Mouse (Mus musculus): ENCODE data around the gene Eme1. TPM values are rescaled to one million over a fixed set of nuclear protein-coding genes. Genes with fewer than 3 reads are reported as not detected.
A peak's percentile ranks its signal among the peaks of the same experiment; 100 is the strongest.

Gene Eme1
- total and polyA plus RNA-seq, 3 experiments, result 36.8 to 45.9 (median 40.8) TPM

DNA sequence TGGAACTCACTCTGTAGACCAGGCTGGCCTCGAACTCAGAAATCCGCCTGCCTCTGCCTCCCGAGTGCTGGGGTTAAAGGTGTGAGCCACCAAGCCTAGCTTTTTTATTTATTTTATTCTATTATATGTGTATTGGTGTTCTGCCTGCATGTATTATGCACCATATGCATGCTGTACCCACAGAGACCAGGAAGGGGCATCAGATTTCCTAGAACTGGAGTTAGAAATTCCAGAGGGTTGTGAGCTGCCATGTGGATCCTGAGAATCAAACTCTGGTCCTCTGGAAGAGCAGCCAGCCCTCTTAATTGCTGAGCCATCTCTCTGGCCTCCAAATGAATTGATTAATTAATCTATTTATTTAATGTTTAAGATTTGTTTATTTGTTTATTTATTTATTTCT lies 45.6 kb upstream of the Eme1 start:
- in situ Hi-C loops (cut with MboI; ENCODE audit: low pct_ligation_motif_present, low pct_unique_long_range_greater_than_20kb, low sequenced_read_pairs), result no loop called here
- dilution Hi-C loops (cut with MboI; ENCODE audit: extremely low pct_ligation_motif_present, extremely low pct_unique_long_range_greater_than_20kb, low sequenced_read_pairs), result no loop called here

DNA sequence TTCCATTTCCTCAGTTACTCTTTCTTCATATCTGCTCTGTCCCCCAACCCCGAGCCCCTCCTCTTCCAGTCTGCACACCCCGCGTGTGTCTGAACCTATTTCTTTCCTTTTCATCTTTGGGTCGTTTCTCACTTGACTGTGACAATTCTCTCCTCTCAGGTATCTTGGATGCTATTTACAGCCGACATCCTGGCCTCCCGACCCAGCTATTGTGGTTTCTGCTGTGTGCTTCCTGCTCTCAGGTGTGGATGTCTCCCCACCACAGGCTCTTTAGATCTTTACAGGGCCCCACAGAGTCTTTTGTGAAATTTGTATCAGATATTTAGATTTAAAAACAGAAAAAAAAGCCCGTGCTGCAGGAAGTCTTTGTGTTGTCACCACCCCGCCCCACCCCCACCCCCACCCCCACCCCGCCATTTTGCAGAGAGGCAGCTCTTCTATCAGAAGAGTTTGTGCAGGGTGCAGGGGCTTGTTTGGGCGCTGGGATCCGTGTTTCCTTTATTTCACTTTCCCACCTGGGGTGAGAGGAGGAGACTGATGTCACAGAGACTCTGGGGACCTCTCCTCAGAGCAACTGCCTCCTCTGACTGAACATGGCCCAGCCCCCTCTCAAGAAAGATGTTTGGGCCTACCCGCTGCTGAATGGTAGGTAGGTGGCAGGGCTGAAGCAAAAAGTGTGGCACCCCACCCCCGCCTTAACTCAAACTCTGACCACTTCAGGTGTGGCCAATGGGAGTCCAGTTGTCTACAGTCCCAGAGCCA lies 44.1 kb upstream of the Eme1 start:
- Histone ChIP-seq H3K9me3 (replicated peaks; ENCODE audit: low read length) (peaks cover 6% of the 10 kb centered on the region), H3K36me3 (replicated peaks in 1 of 2; ENCODE audit: control insufficient read depth in 1 of 2, insufficient read depth in 1 of 2, low read length in 1 of 2) (no peaks in the 10 kb centered on the region), H3K4me3 (replicated peaks in 1 of 3; ENCODE audit: low read depth in 2 of 3, low read length in 2 of 3, poor library complexity in 1 of 3) (peak overlapping the region in 1 of 3 experiments; percentile 10), H3K4me1 (ENCODE audit: control insufficient read depth in 1 of 2, insufficient read depth in 2 of 2) (peaks cover 18 to 58% of the 10 kb centered on the region in 2 experiments), H3K79me2 (replicated peaks; ENCODE audit: control insufficient read depth, extremely low read depth, insufficient read depth, poor library complexity, severe bottlenecking) (no peaks in the 10 kb centered on the region), H3K4me2 (ENCODE audit: insufficient read depth, low read depth, poor library complexity, severe bottlenecking) (peak overlapping the region; percentile 55; the same call in 1 of the 2 replicates), H3K27me3 (replicated peaks) (no peaks in the 10 kb centered on the region), H3K27ac (ENCODE audit: insufficient read depth, low read depth) (peak overlapping the region; percentile 47), H3K9ac (ENCODE audit: insufficient read depth, low read depth) (peak overlapping the region; percentile 11; the same call in 1 of the 2 replicates)
- peak; percentile 68 for DNase-seq (ENCODE audit: extremely low read depth)
- in situ Hi-C loops (cut with MboI; ENCODE audit: low pct_ligation_motif_present, low pct_unique_long_range_greater_than_20kb, low sequenced_read_pairs), result no loop called here
- dilution Hi-C loops (cut with MboI; ENCODE audit: extremely low pct_ligation_motif_present, extremely low pct_unique_long_range_greater_than_20kb, low sequenced_read_pairs), result no loop called here
- peak; percentile 11; the same call in 1 of the 2 replicates for TF ChIP-seq NRF1 (IDR thresholded peaks at IDR 0.05; ENCODE audit: low read depth, low read length)
- TF ChIP-seq SMC3 (IDR thresholded peaks at IDR 0.05; ENCODE audit: low read depth, low read length), result no peak
- no peak for TF ChIP-seq USF2 (conservative IDR thresholded peaks at IDR 0.05; ENCODE audit: low read depth, low read length)
- TF ChIP-seq MYC (IDR thresholded peaks at IDR 0.05; ENCODE audit: low read depth, low read length), result no peak
- TF ChIP-seq ETS1 (conservative IDR thresholded peaks at IDR 0.05; ENCODE audit: low read depth, low read length), result no peak
- TF ChIP-seq NELFE (IDR thresholded peaks at IDR 0.05; ENCODE audit: low read depth, low read length), result no peak; the same call in 1 of the 2 replicates
- no peak for TF ChIP-seq TCF12 (IDR thresholded peaks at IDR 0.05; ENCODE audit: low read depth, low read length)
- no peak for TF ChIP-seq PAX5 (IDR thresholded peaks at IDR 0.05; ENCODE audit: low read length)
- peak; percentile 80; the same call in 1 of the 2 replicates for TF ChIP-seq CHD2 (IDR thresholded peaks at IDR 0.05; ENCODE audit: low read length)
- no peak for TF ChIP-seq E2F4 (IDR thresholded peaks at IDR 0.05; ENCODE audit: insufficient replicate concordance, low read depth, low read length)
- TF ChIP-seq MAX (IDR thresholded peaks at IDR 0.05; ENCODE audit: low read length), result no peak
- no peak for TF ChIP-seq CTCF (conservative IDR thresholded peaks at IDR 0.05 in 1 of 2, IDR thresholded peaks at IDR 0.05 in 1 of 2; ENCODE audit: low read depth in 2 of 2, low read length in 2 of 2)
- TF ChIP-seq EP300 (IDR thresholded peaks at IDR 0.05; ENCODE audit: low read length), result peak; percentile 40; the same call in 1 of the 2 replicates
- peak; percentile 49 for TF ChIP-seq ZNF384 (IDR thresholded peaks at IDR 0.05; ENCODE audit: low read depth, low read length)
- TF ChIP-seq CHD1 (IDR thresholded peaks at IDR 0.05; ENCODE audit: low read depth, low read length), result no peak
- TF ChIP-seq ELF1 (IDR thresholded peaks at IDR 0.05; ENCODE audit: low read depth, low read length), result no peak
- TF ChIP-seq ZKSCAN1 (IDR thresholded peaks at IDR 0.05; ENCODE audit: borderline replicate concordance, low read depth, low read length), result no peak
- TF ChIP-seq MEF2A (IDR thresholded peaks at IDR 0.05; ENCODE audit: borderline replicate concordance, low read depth, low read length), result peak; percentile 47; the same call in 1 of the 2 replicates
- TF ChIP-seq UBTF (IDR thresholded peaks at IDR 0.05; ENCODE audit: low read depth, low read length), result no peak
- no peak for TF ChIP-seq GABPA (IDR thresholded peaks at IDR 0.05; ENCODE audit: insufficient replicate concordance, low read depth, low read length)
- TF ChIP-seq SIN3A (IDR thresholded peaks at IDR 0.05; ENCODE audit: low read length), result no peak
- TF ChIP-seq JUND (conservative IDR thresholded peaks at IDR 0.05; ENCODE audit: low read depth, low read length), result no peak
- TF ChIP-seq KAT2A (IDR thresholded peaks at IDR 0.05; ENCODE audit: insufficient replicate concordance, low read length), result no peak
- TF ChIP-seq BHLHE40 (IDR thresholded peaks at IDR 0.05; ENCODE audit: low read depth, low read length), result peak; percentile 43; the same call in 1 of the 2 replicates

More for the DNA sequence above, 45.6 kb upstream of the Eme1 start:
- Histone ChIP-seq H3K9me3 (replicated peaks; ENCODE audit: low read length) (no peaks in the 10 kb centered on the region), H3K4me3 (replicated peaks in 1 of 3; ENCODE audit: low read depth in 2 of 3, low read length in 2 of 3, poor library complexity in 1 of 3) (no peak overlapping the region), H3K79me2 (replicated peaks; ENCODE audit: control insufficient read depth, extremely low read depth, insufficient read depth, poor library complexity, severe bottlenecking) (no peaks in the 10 kb centered on the region), H3K27ac (ENCODE audit: insufficient read depth, low read depth) (no peak overlapping the region), H3K9ac (ENCODE audit: insufficient read depth, low read depth) (no peak overlapping the region), H3K4me1 (ENCODE audit: control insufficient read depth in 1 of 2, insufficient read depth in 2 of 2) (peaks cover 14 to 50% of the 10 kb centered on the region in 2 experiments), H3K36me3 (replicated peaks in 1 of 2; ENCODE audit: control insufficient read depth in 1 of 2, insufficient read depth in 1 of 2, low read length in 1 of 2) (no peaks in the 10 kb centered on the region), H3K27me3 (replicated peaks) (no peaks in the 10 kb centered on the region), H3K4me2 (ENCODE audit: insufficient read depth, low read depth, poor library complexity, severe bottlenecking) (no peak overlapping the region)
- TF ChIP-seq SMC3 (IDR thresholded peaks at IDR 0.05; ENCODE audit: low read depth, low read length) (no peak), ZMIZ1 (IDR thresholded peaks at IDR 0.05; ENCODE audit: low read depth, low read length) (no peak), ELF1 (IDR thresholded peaks at IDR 0.05; ENCODE audit: low read depth, low read length) (no peak), USF2 (conservative IDR thresholded peaks at IDR 0.05; ENCODE audit: low read depth, low read length) (no peak), IRF4 (IDR thresholded peaks at IDR 0.05; ENCODE audit: low read depth, low read length) (no peak), CTCF (conservative IDR thresholded peaks at IDR 0.05 in 1 of 2, IDR thresholded peaks at IDR 0.05 in 1 of 2; ENCODE audit: low read depth in 2 of 2, low read length in 2 of 2) (no peak), PAX5 (IDR thresholded peaks at IDR 0.05; ENCODE audit: low read length) (no peak), CHD1 (IDR thresholded peaks at IDR 0.05; ENCODE audit: low read depth, low read length) (no peak), MAFK (IDR thresholded peaks at IDR 0.05; ENCODE audit: insufficient replicate concordance, low read length) (no peak), JUN (IDR thresholded peaks at IDR 0.05; ENCODE audit: insufficient read depth, low read depth, low read length) (no peak), MEF2A (IDR thresholded peaks at IDR 0.05; ENCODE audit: borderline replicate concordance, low read depth, low read length) (no peak), GABPA (IDR thresholded peaks at IDR 0.05; ENCODE audit: insufficient replicate concordance, low read depth, low read length) (no peak), NELFE (IDR thresholded peaks at IDR 0.05; ENCODE audit: low read depth, low read length) (no peak), E2F4 (IDR thresholded peaks at IDR 0.05; ENCODE audit: insufficient replicate concordance, low read depth, low read length) (no peak), MAX (IDR thresholded peaks at IDR 0.05; ENCODE audit: low read length) (no peak), KAT2A (IDR thresholded peaks at IDR 0.05; ENCODE audit: insufficient replicate concordance, low read length) (no peak), ZC3H11A (IDR thresholded peaks at IDR 0.05; ENCODE audit: low read depth, low read length) (no peak), ZKSCAN1 (IDR thresholded peaks at IDR 0.05; ENCODE audit: borderline replicate concordance, low read depth, low read length) (no peak), UBTF (IDR thresholded peaks at IDR 0.05; ENCODE audit: low read depth, low read length) (no peak)
- no peak for DNase-seq (ENCODE audit: extremely low read depth)

Data from CH12.LX (cell line).